ENCODE assay signal across 14 mouse cellular contexts in genomic region chr12:77854281-77855075, GRCm38 (mm10).
A peak's percentile ranks its signal among the peaks of the same experiment; 100 is the strongest.
DNase-seq lines count a peak whose midpoint lies in the region; ATAC-seq lines count a peak whose summit lies in the region.
"Had no signal": no experiment of that assay in that cellular context is flagged by ENCODE, and none has a peak within 500 bp of the region (broad histone marks: within the 10 kb centered on the region; RNA-seq: fewer than 3 reads in every experiment).

No protein-coding gene starts in this region.

- H3K4me1 ChIP-seq in midbrain, embryonic 12.5 days: peaks cover 24% of the 10 kb centered on the region
- H3K4me1 ChIP-seq in midbrain, embryonic 16.5 days (ENCODE audit: control insufficient read depth, insufficient read depth, low read length): peaks cover 13% of the 10 kb centered on the region
- peaks cover 29% of the 10 kb centered on the region for H3K4me1 ChIP-seq in hindbrain, embryonic 15.5 days (replicated peaks)
- H3K4me1 ChIP-seq: liver, embryonic 12.5 days had no signal

- peaks cover 4% of the 10 kb centered on the region; the same call in 1 of the 2 replicates for H3K27me3 ChIP-seq in midbrain, embryonic 12.5 days
- H3K27me3 ChIP-seq in midbrain, embryonic 16.5 days (ENCODE audit: control insufficient read depth, insufficient read depth, low read depth, low read length): no peaks in the 10 kb centered on the region
- H3K27me3 ChIP-seq in hindbrain, embryonic 15.5 days: no peaks in the 10 kb centered on the region
- H3K27me3 ChIP-seq: liver, embryonic 12.5 days had no signal

- no peaks in the 10 kb centered on the region for H3K9me3 ChIP-seq in midbrain, embryonic 12.5 days
- no peaks in the 10 kb centered on the region for H3K9me3 ChIP-seq in midbrain, embryonic 16.5 days (replicated peaks; ENCODE audit: control insufficient read depth, low read length, poor library complexity, severe bottlenecking)
- no peaks in the 10 kb centered on the region for H3K9me3 ChIP-seq in hindbrain, embryonic 15.5 days
- H3K9me3 ChIP-seq: G1E; liver, embryonic 12.5 days had no signal

- 60% methylated on average over 15 of the region's 15 CpGs for WGBS in midbrain, embryonic 12.5 days
- WGBS in midbrain, embryonic 16.5 days: 52% methylated on average over 15 of the region's 15 CpGs
- 34% methylated on average over 15 of the region's 15 CpGs for WGBS in hindbrain, embryonic 15.5 days

- H3K4me2 ChIP-seq in midbrain, embryonic 12.5 days (replicated peaks): no peak overlapping the region
- H3K4me2 ChIP-seq in midbrain, embryonic 16.5 days (ENCODE audit: low read length): no peak overlapping the region
- no peak overlapping the region for H3K4me2 ChIP-seq in hindbrain, embryonic 15.5 days
- H3K4me2 ChIP-seq: liver, embryonic 12.5 days had no signal

- no peak overlapping the region for H3K9ac ChIP-seq in midbrain, embryonic 12.5 days (replicated peaks)
- H3K9ac ChIP-seq in midbrain, embryonic 16.5 days (ENCODE audit: low read depth, low read length): no peak overlapping the region
- no peak overlapping the region for H3K9ac ChIP-seq in hindbrain, embryonic 15.5 days
- H3K9ac ChIP-seq: liver, embryonic 12.5 days had no signal

- H3K4me3 ChIP-seq in midbrain, embryonic 12.5 days: no peak overlapping the region
- no peak overlapping the region for H3K4me3 ChIP-seq in midbrain, embryonic 16.5 days (ENCODE audit: low read depth, low read length)
- no peak overlapping the region for H3K4me3 ChIP-seq in hindbrain, embryonic 15.5 days
- H3K4me3 ChIP-seq: liver, embryonic 12.5 days had no signal

- DNase-seq in cerebellum, postnatal 14 days: peak; percentile 58 to 59
- no peak for DNase-seq in cerebellum, adult 9-10 months
- DNase-seq in retina, embryonic 14.5 days (ENCODE audit: low spot score): peak; percentile 58
- no peak for DNase-seq in ovary, postnatal 36 days (ENCODE audit: low spot score)
- DNase-seq: adrenal gland, adult 2 months; cerebellum, adult 2 months; gastrocnemius, postnatal 36 days; lung, postnatal 36 days had no signal

- ATAC-seq in midbrain, embryonic 12.5 days (ENCODE audit: low FRiP score, low read depth): peak; percentile 28; the same call in 1 of the 2 replicates
- ATAC-seq in midbrain, embryonic 16.5 days: no peak
- ATAC-seq in hindbrain, embryonic 15.5 days (ENCODE audit: low FRiP score, low read depth): peak; percentile 50; the same call in 1 of the 2 replicates
- ATAC-seq in erythroid progenitor cell, adult 5-6 weeks (replicated peaks; ENCODE audit: low FRiP score, poor library complexity, severe bottlenecking): no peak
- ATAC-seq: liver, embryonic 12.5 days had no signal

- H3K36me3 ChIP-seq in midbrain, embryonic 12.5 days: no peaks in the 10 kb centered on the region
- no peaks in the 10 kb centered on the region for H3K36me3 ChIP-seq in midbrain, embryonic 16.5 days (ENCODE audit: control insufficient read depth, insufficient read depth, low read length)
- H3K36me3 ChIP-seq in hindbrain, embryonic 15.5 days: no peaks in the 10 kb centered on the region
- H3K36me3 ChIP-seq: G1E; liver, embryonic 12.5 days had no signal

- H3K27ac ChIP-seq in midbrain, embryonic 12.5 days (replicated peaks): no peak overlapping the region
- H3K27ac ChIP-seq in midbrain, embryonic 16.5 days (ENCODE audit: low read length): no peak overlapping the region
- H3K27ac ChIP-seq in hindbrain, embryonic 15.5 days (replicated peaks): no peak overlapping the region
- H3K27ac ChIP-seq: liver, embryonic 12.5 days had no signal

Comparison
In these comparisons a context has a peak if more than half of its experiments do, and no peak if none do; other contexts are left out.
1. DNase-seq: peak in cerebellum, postnatal 14 days (2 of 2) and retina, embryonic 14.5 days (single experiment); none in cerebellum, adult 9-10 months (single experiment) and ovary, postnatal 36 days (single experiment).
2. ATAC-seq: peak in midbrain, embryonic 12.5 days (single experiment) and hindbrain, embryonic 15.5 days (single experiment); none in midbrain, embryonic 16.5 days (single experiment) and erythroid progenitor cell, adult 5-6 weeks (single experiment).